Mouse (Mus musculus): ENCODE measurements around the gene Fads6.

The Fads6 gene

GRCm38 (mm10) chr11:115257775-115258510 is 39.5 kb downstream of the Fads6 start:
- DNase-seq (ENCODE audit: extremely low read depth, low read depth, low spot score): no peak

DNA sequence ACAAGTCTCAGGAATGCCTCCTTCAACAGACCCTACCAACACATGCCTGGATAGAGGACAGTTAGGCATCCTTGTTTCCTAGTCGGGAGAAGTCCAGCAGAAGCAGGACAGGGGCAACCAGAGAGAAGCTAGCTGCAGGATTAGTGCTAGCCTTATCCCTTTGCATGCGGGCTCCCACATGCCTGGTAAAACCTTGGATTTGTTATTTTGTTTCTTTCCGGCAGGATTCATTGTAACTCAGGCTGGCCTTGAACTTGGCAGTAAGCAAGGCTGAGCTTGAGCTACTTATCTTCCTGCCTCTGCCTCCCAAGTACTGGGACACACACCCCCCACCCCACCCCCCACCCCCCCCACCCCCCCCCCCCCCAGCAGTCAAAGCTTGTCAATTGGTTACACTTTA is 46.2 kb downstream of the Fads6 start:
- no peak for DNase-seq (ENCODE audit: extremely low read depth, low read depth, low spot score)

DNA sequence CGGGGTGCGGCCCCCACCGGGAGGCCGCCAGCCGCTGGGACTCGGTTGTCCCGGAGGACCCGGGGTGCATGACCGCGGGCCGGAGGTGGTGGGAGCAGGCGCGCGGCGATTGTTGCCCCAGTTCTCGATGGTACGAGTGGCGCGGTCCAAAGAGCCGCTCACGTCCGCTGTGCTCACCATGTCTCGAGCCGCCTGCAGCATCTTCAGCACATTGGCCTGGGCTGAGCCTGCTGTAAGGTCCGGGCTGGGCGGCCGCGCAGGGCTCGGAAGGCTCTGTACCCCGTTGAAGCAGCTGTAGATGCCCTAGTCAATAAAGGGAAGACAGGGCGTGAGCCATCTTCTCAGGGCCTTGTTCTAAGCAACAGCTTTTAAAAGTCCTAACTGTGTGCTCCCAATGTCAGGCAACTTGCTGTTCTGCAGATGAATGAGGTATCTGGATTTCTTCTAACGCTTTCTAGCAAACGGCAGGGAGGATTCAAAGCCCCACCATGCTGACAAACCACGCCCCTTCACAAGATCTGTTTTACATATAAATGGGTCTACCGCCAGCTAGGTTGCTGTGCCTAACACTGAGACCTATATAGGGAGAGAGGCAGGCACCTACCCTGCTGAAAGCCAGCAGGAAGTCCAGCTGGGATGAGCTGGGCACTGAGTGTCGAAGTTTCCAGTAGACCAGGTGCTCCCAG is 46.9 kb downstream of the Fads6 start:
- DNase-seq (ENCODE audit: extremely low read depth, low read depth, low spot score): no peak

- DNase-seq (ENCODE audit: extremely low read depth, low read depth, low spot score): no peak
Measured at GRCm38 (mm10) chr11:115249721-115250404, 47.6 kb downstream of the Fads6 start.

DNA sequence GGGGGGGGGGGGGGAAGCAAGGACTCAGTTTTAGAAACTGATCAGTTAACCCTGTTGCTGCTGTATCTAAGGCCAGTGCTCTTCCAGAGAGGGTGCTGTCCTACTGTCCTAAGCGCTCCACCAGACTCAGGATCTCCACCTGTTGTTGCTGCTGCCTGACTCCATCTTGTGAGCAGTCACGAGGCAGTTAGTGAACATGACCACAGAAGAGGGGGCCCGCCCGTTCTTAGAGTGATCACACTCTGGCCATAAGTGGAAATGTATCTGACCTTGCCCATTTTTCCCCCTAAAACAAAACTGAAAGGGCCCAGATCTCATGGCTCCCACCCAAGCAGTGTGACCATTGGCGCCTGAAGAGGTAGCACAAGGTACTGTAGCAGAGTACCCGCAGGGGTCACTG is 49.5 kb downstream of the Fads6 start:
- DNase-seq (ENCODE audit: extremely low read depth, low read depth, low spot score): no peak

GRCm38 (mm10) chr11:115247240-115247639 is 50.2 kb downstream of the Fads6 start:
- DNase-seq (ENCODE audit: extremely low read depth, low read depth, low spot score): no peak

GRCm38 (mm10) chr11:115246386-115246785 is 51.1 kb downstream of the Fads6 start:
- no peak for DNase-seq (ENCODE audit: extremely low read depth, low read depth, low spot score)

DNA sequence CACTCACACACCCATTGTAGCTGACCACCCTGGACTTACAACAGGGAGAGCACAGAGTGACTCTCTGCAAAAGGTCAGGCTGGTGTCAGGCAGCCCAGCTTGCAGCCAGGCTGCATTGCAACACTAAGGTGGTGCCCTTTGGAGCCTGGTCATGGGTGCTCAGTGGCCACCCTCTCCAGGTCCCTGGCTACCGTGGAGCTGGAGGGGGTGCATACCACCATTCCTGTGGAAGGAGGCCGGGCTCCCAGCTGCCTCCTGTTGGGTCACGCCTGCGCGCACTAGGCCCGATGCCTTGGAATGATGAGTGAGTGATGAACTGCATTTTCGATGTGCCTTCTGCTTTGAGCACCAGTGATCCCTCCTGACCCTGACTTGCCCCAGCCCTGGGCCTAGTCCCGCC is 52.6 kb downstream of the Fads6 start:
- DNase-seq (ENCODE audit: extremely low read depth, low read depth, low spot score): no peak

GRCm38 (mm10) chr11:115243783-115244182 is 53.7 kb downstream of the Fads6 start:
- DNase-seq (ENCODE audit: extremely low read depth, low read depth, low spot score): no peak

DNA sequence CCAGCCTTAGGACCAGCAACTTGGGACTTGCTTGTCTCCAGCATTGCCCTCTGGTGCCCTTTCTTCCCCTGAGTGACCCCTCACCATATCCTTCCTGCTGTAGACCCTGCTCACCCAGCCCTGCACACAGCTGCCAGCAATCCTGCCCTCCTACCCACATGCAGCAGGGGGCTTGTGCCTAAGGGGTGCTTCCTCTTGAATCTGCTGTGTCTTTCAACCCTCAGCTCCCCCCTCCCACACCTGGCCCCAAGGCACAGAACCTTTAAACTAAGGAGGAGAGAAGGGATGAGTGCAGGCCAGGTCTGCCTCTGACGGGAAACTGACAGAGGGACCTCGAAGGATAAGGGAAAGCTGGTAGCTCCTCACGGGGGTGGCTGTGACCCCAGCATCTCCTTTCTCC is 54.7 kb downstream of the Fads6 start:
- DNase-seq (ENCODE audit: extremely low read depth, low read depth, low spot score): no peak

- no peak for DNase-seq (ENCODE audit: extremely low read depth, low read depth, low spot score)
Measured at GRCm38 (mm10) chr11:115241402-115241801, 56.1 kb downstream of the Fads6 start.

DNA sequence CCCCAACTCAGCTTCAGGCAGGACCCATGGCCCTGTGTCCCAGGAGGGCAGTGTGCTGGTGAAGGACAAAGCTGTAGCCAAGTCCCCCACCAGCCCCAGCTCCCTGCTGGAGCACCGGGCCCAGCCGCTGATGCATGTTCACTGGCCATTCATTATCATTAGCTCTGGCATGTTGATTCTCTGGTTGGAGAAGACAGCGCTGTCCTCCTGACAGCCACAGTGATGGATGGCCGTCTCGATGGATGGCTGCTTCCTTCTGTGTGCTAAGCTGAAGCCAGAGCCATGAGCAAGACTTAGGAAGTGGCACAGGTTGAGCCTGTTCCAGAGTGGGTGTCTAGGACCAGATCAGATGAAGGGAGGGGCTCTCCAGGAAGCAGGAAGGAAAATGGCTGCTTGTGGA is 60.9 kb downstream of the Fads6 start:
- no peak for DNase-seq (ENCODE audit: extremely low read depth, low read depth, low spot score)

DNA sequence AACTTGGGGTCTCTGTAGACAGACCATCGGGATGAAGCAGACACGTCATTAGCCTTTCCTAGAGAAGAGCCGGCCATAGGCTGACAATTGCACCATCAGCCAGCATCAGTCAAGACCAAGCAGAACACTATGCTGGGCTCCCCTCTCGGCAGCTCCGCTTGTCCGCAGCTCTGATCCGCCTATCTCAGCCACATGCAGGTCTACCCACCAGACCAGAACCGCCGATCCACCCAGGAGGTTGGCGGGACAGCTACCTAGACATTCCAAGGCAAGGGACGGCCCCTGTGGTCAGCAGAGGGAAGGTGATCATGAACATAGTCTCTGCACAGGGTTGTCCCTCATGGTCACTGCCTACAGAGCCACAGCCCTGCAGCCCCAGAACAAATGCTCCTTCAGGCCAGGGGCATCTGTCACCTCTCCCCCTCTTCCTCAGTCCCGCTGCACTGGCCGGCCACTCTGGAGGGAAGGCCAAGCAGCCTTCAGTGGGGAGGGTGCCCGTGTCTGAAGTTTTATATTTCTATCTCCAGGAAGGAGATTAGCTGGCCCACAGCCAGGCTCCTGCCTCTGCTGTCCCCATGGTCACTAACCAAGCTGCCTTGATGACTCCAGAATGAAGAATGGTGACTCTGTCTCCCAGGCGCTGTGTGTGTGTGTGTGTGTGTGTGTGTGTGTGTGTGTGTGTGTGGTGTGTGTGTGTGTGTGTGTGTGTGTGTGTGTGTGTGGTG is 63.0 kb downstream of the Fads6 start:
- no peak for DNase-seq (ENCODE audit: extremely low read depth, low read depth, low spot score)

GRCm38 (mm10) chr11:115233526-115234290 is 63.8 kb downstream of the Fads6 start:
- DNase-seq (ENCODE audit: extremely low read depth, low read depth, low spot score): no peak

- no peak for DNase-seq (ENCODE audit: extremely low read depth, low read depth, low spot score)
Measured at GRCm38 (mm10) chr11:115232889-115233288, 64.6 kb downstream of the Fads6 start.

- no peak for DNase-seq (ENCODE audit: extremely low read depth, low read depth, low spot score)
Measured at GRCm38 (mm10) chr11:115231924-115232323, 65.5 kb downstream of the Fads6 start.

- DNase-seq (ENCODE audit: extremely low read depth, low read depth, low spot score): no peak
Measured at GRCm38 (mm10) chr11:115231168-115231915, 66.1 kb downstream of the Fads6 start.
